Mouse (Mus musculus) MEL (cell line): ENCODE data around the gene Eid1.

Experiments
- CHD2 ChIP-seq: IDR thresholded peaks from 2 replicates; pipeline ENCODE4 v1.6.1; 2011; ENCODE audit warnings: low read length, improper control_type of control experiment
- CTCF ChIP-seq, 3 experiments: IDR thresholded peaks in 2 of 3; conservative IDR thresholded peaks in 1 of 3; 2 replicates each; pipeline ENCODE4 v1.5.1; 2011 to 2012; ENCODE audit warnings: low read length in 3 of 3, low read depth in 2 of 3, mild to moderate bottlenecking in 2 of 3, improper control_type of control experiment in 1 of 3, inconsistent platforms in 1 of 3, mixed read lengths in 1 of 3, moderate library complexity in 1 of 3; ENCODE audit not compliant: control insufficient read depth in 1 of 3, insufficient read depth in 1 of 3, poor library complexity in 1 of 3, severe bottlenecking in 1 of 3
- MAZ ChIP-seq: IDR thresholded peaks from 2 replicates; pipeline ENCODE4 v1.6.1; 2012; ENCODE audit warnings: low read depth, mild to moderate bottlenecking, inconsistent platforms, low read length, improper control_type of control experiment
- MEF2A ChIP-seq: IDR thresholded peaks from 2 replicates; pipeline ENCODE4 v1.6.1; 2014; ENCODE audit warnings: low read depth, mild to moderate bottlenecking, inconsistent platforms, low read length, improper control_type of control experiment; ENCODE audit not compliant: poor library complexity, insufficient replicate concordance, severe bottlenecking; ENCODE audit errors: extremely low read depth
- POLR2A ChIP-seq, 2 experiments: IDR thresholded peaks; 2 replicates each; pipeline ENCODE4 v1.6.1; 2011 to 2012; ENCODE audit warnings: low read length in 2 of 2, mild to moderate bottlenecking in 2 of 2, control low read depth in 1 of 2, improper control_type of control experiment in 1 of 2, low read depth in 1 of 2, moderate library complexity in 1 of 2; ENCODE audit not compliant: control insufficient read depth in 1 of 2, insufficient read depth in 1 of 2, poor library complexity in 1 of 2
- POLR2AphosphoS2 ChIP-seq: IDR thresholded peaks from 2 replicates; pipeline ENCODE4 v1.6.1; 2011; ENCODE audit warnings: low read length, improper control_type of control experiment
- RAD21 ChIP-seq: IDR thresholded peaks from 2 replicates; pipeline ENCODE4 v1.6.1; 2011; ENCODE audit warnings: mild to moderate bottlenecking, low read depth, low read length, improper control_type of control experiment
- SIN3A ChIP-seq: IDR thresholded peaks from 2 replicates; pipeline ENCODE4 v1.6.1; 2012; ENCODE audit warnings: low read length, improper control_type of control experiment, inconsistent platforms
- TAL1 ChIP-seq: IDR thresholded peaks from 2 replicates; pipeline ENCODE4 v1.6.1; 2012; ENCODE audit warnings: mild to moderate bottlenecking, inconsistent platforms, low read length, moderate library complexity, mixed read lengths
- ZMIZ1 ChIP-seq: IDR thresholded peaks from 2 replicates; pipeline ENCODE4 v1.6.1; 2012; ENCODE audit warnings: low read depth, mild to moderate bottlenecking, inconsistent platforms, low read length, improper control_type of control experiment, moderate library complexity

DNA sequence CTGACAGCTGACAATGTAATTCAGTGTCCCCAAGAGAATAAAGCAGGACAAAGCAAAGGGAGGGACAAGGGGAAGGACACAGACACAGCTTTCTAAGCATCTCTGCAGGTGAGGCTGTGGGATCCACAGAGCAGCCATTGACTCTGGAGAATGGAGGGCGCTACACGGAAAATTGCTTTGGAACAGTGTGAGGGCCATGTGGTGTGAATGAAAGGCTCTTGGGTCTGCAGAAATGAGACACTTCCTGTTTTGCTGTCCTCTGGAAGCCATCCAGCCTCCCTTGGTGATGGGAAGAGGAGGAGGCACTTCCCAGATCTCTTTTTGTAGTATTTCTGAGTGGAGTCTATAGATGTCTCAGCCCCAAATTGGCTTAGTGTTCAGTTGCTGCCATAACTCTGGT, 23.3 kb downstream of the Eid1 start:
- TF ChIP-seq CTCF (IDR thresholded peaks at IDR 0.05 in 2 of 3, conservative IDR thresholded peaks at IDR 0.05 in 1 of 3; ENCODE audit: control insufficient read depth in 1 of 3, insufficient read depth in 1 of 3, low read depth in 2 of 3, low read length in 3 of 3, poor library complexity in 1 of 3, severe bottlenecking in 1 of 3) (no peak), SIN3A (no peak), MAZ (no peak), ZMIZ1 (no peak), CHD2 (no peak), TAL1 (no peak), POLR2A (IDR thresholded peaks at IDR 0.05; ENCODE audit: control insufficient read depth in 1 of 2, insufficient read depth in 1 of 2, low read depth in 1 of 2, low read length in 2 of 2, poor library complexity in 1 of 2) (no peak), RAD21 (no peak), MEF2A (no peak), POLR2AphosphoS2 (no peak)
